Mouse (Mus musculus) neural tube, embryonic 13.5 days (tissue): ENCODE data around the gene Kcnc2. TPM values are rescaled to one million over a fixed set of nuclear protein-coding genes. Genes with fewer than 3 reads are reported as not detected.

Experiments used
- ATAC-seq: fragments of 200-750 bp; cut with Nextera tagmentation; 2 replicates; pipeline ENCODE4 v1.8.0; 2017; ENCODE audit warnings: low read depth, mild to moderate bottlenecking, moderate TSS enrichment, moderate library complexity
- H3K27ac ChIP-seq: fragments of 300-500 bp; sonication (generic); replicated peaks from 2 replicates; pipeline ENCODE4 v1.5.1; 2015; ENCODE audit warnings: moderate library complexity, mild to moderate bottlenecking, inconsistent platforms
- H3K27me3 ChIP-seq: fragments of 300-500 bp; sonication (generic); 2 replicates; pipeline ENCODE4 v1.6.1; 2015; ENCODE audit warnings: mild to moderate bottlenecking, inconsistent platforms
- H3K36me3 ChIP-seq: fragments of 300-500 bp; sonication (generic); 2 replicates; pipeline ENCODE4 v1.6.1; 2015; ENCODE audit warnings: mild to moderate bottlenecking, inconsistent platforms
- H3K4me1 ChIP-seq: fragments of 300-500 bp; sonication (generic); replicated peaks from 2 replicates; pipeline ENCODE4 v1.6.1; 2015; ENCODE audit warnings: inconsistent platforms
- H3K4me2 ChIP-seq: fragments of 300-500 bp; sonication (generic); 2 replicates; pipeline ENCODE4 v1.6.1; 2015; ENCODE audit warnings: inconsistent platforms, mild to moderate bottlenecking, moderate library complexity
- H3K4me3 ChIP-seq: fragments of 300-500 bp; sonication (generic); 2 replicates; pipeline ENCODE4 v1.5.1; 2015; ENCODE audit warnings: mild to moderate bottlenecking, inconsistent platforms
- H3K9ac ChIP-seq: fragments of 300-500 bp; sonication (generic); 2 replicates; pipeline ENCODE4 v1.6.1; 2015; ENCODE audit warnings: moderate library complexity, mild to moderate bottlenecking, inconsistent platforms
- H3K9me3 ChIP-seq: fragments of 300-500 bp; sonication (generic); 2 replicates; pipeline ENCODE4 v1.6.1; 2016; ENCODE audit warnings: inconsistent platforms
- WGBS: fragments of 180-500 bp; shearing (Covaris S2); methylation state at CpG from one replicate; pipeline ENCODE4 v1.1.7; 2015; 5-methylcytosine and 5-hydroxymethylcytosine counted together
- polyA plus RNA-seq: library from polyadenylated mRNA; unstranded; fragments of >200 nt; fragmentation: Nextera tagmentation; extraction: Ambion mirVana; gene quantifications from 2 replicates; pipeline ENCODE4 v1.2.1, GENCODE M21; 2015

The Kcnc2 gene
- polyA plus RNA-seq, 1 experiment from 2014 or later, result 6.4 TPM

DNA sequence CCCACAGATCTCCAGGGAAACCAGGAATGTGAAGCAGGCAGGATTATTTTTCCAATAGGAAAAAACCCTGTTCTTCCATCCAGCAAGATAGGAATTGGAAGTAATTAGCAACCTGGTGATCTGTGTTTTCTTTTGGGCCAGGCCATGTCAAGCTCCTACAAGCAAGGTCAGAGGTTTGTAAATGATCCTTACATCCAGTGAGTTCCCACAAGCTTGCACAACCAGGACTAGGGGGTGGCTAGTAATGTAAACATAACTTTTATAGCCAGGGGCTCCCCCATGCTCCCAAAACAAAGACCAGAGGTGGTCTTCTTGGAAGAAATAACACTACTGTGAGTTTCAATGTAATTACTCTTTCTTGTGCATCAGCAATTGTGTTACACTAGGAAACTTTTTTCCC lies 214.9 kb downstream of the Kcnc2 start:
- no peaks in the 10 kb centered on the region for H3K27me3 ChIP-seq
- H3K9me3 ChIP-seq, result no peaks in the 10 kb centered on the region
- H3K36me3 ChIP-seq, result no peaks in the 10 kb centered on the region
- H3K9ac ChIP-seq, result no peak overlapping the region
- H3K4me1 ChIP-seq, result no peaks in the 10 kb centered on the region
- H3K4me2 ChIP-seq, result no peak overlapping the region
- ATAC-seq, result no peak
- H3K27ac ChIP-seq, result no peak overlapping the region
- H3K4me3 ChIP-seq, result no peak overlapping the region

DNA sequence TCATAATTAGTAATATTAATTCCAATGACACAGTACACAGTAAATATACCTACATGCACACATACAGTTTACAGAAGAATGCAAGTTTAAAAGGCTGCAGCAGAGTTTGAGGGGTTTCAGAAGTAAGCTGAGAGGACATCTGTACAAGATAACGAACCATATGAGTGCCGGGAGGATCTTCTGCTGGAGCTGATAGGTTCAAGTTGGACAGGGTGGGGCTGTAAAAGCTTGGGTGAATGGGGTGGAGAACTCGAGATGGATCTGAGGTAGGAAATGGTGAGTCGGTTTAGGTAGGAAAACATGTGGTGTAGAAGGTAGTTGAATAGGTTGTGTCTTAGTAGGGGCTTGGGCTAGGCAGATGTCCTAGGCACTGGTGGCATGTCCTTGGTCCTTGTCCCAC lies 217.8 kb downstream of the Kcnc2 start:
- 88% methylated on average over 4 of the region's 4 CpGs for WGBS
- Histone ChIP-seq H3K4me1 (no peaks in the 10 kb centered on the region), H3K4me2 (no peak overlapping the region), H3K27me3 (no peaks in the 10 kb centered on the region), H3K4me3 (no peak overlapping the region), H3K27ac (no peak overlapping the region), H3K9ac (no peak overlapping the region), H3K9me3 (peaks cover 4% of the 10 kb centered on the region; the same call in 1 of the 2 replicates), H3K36me3 (no peaks in the 10 kb centered on the region)
- no peak for ATAC-seq

Other genes starting within 250 kb of the Kcnc2 start
- gene Glipr1l1, start 210.9 kb upstream of the Kcnc2 start, polyA plus RNA-seq, result not detected in 2 replicates
- gene Glipr1l2, start 187.8 kb upstream of the Kcnc2 start, polyA plus RNA-seq, result not detected in 2 replicates
- 0.45 TPM in 1 of 2 replicates, not detected in the other for gene Glipr1l3, start 110.8 kb upstream of the Kcnc2 start, polyA plus RNA-seq
- gene Caps2, start 107.5 kb upstream of the Kcnc2 start, polyA plus RNA-seq, result 0.24 and 0.40 TPM in 2 replicates